Mouse (Mus musculus) midbrain, embryonic 16.5 days (tissue): ENCODE results near the gene Gm38392. TPM values are rescaled to one million over a fixed set of nuclear protein-coding genes. Genes with fewer than 3 reads are reported as not detected.

Experiments
- ATAC-seq: fragments of 200-750 bp; cut with Nextera tagmentation; 2 replicates; pipeline ENCODE4 v1.8.0; 2017; ENCODE audit warnings: moderate TSS enrichment
- H3K27ac ChIP-seq: fragments of 300-500 bp; sonication (generic); 2 replicates; pipeline ENCODE4 v1.5.1; 2014; ENCODE audit warnings: mild to moderate bottlenecking, low read length, mixed read lengths
- H3K27me3 ChIP-seq: fragments of 300-500 bp; sonication (generic); 2 replicates; pipeline ENCODE4 v1.6.1; 2014; ENCODE audit warnings: low read depth, low read length, mixed read lengths; ENCODE audit not compliant: control insufficient read depth, insufficient read depth
- H3K36me3 ChIP-seq: fragments of 300-500 bp; sonication (generic); 2 replicates; pipeline ENCODE4 v1.6.1; 2014; ENCODE audit warnings: mild to moderate bottlenecking, low read length, moderate library complexity, mixed read lengths; ENCODE audit not compliant: control insufficient read depth, insufficient read depth
- H3K4me1 ChIP-seq: fragments of 300-500 bp; sonication (generic); 2 replicates; pipeline ENCODE4 v1.6.1; 2014; ENCODE audit warnings: mild to moderate bottlenecking, low read length, mixed read lengths; ENCODE audit not compliant: control insufficient read depth, insufficient read depth
- H3K4me2 ChIP-seq: fragments of 300-500 bp; sonication (generic); 2 replicates; pipeline ENCODE4 v1.6.1; 2014; ENCODE audit warnings: mild to moderate bottlenecking, low read length, mixed read lengths
- H3K4me3 ChIP-seq: fragments of 300-500 bp; sonication (generic); 2 replicates; pipeline ENCODE4 v1.5.1; 2014; ENCODE audit warnings: low read depth, mild to moderate bottlenecking, low read length, moderate library complexity, mixed read lengths
- H3K9ac ChIP-seq: fragments of 300-500 bp; sonication (generic); 2 replicates; pipeline ENCODE4 v1.6.1; 2014; ENCODE audit warnings: low read depth, low read length, mixed read lengths
- H3K9me3 ChIP-seq: fragments of 300-500 bp; sonication (generic); replicated peaks from 2 replicates; pipeline ENCODE4 v1.6.1; 2014; ENCODE audit warnings: mild to moderate bottlenecking, low read length, mixed read lengths; ENCODE audit not compliant: control insufficient read depth, poor library complexity, severe bottlenecking
- WGBS: fragments of 180-500 bp; shearing (Covaris S2); extraction: QIAGEN DNeasy Blood & Tissue Kit; methylation state at CpG from one replicate; pipeline ENCODE4 v1.1.7; 2014; 5-methylcytosine and 5-hydroxymethylcytosine counted together
- polyA plus RNA-seq: library from polyadenylated mRNA; unstranded; fragments of >200 nt; fragmentation: Nextera tagmentation; extraction: Ambion mirVana; gene quantifications from 2 replicates; pipeline ENCODE4 v1.2.1, GENCODE M21; 2015

The Gm38392 gene
- polyA plus RNA-seq, 1 experiment from 2014 or later, result 0.16 TPM

DNA sequence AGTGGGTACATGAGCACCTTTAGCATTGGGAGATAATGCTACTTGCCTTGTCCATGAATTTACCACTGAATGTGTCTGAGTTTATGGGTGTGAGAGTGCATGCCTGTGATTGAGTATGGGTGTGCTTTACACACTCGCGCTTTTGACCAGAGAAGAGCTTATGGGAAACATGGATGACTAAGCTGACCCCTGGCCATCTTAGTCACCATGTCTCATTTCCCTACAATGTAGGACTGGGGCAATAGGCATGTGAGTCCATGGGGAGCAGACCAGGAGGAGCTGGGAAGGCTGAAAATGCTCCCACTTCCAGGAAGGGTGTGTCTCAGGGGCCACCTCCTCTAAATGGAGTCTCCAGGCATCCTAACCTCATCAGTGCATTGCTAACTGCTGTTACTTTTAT, 76.9 kb downstream of the Gm38392 start:
- no peaks in the 10 kb centered on the region for H3K9me3 ChIP-seq
- 21% methylated on average over 2 of the region's 2 CpGs for WGBS
- H3K36me3 ChIP-seq, result no peaks in the 10 kb centered on the region
- peak overlapping the region; percentile 94 for H3K27ac ChIP-seq
- peak overlapping the region; percentile 61 for H3K4me2 ChIP-seq
- peak overlapping the region; percentile 87 for H3K9ac ChIP-seq
- H3K4me1 ChIP-seq, result peaks cover 30% of the 10 kb centered on the region
- H3K27me3 ChIP-seq, result peaks cover 18% of the 10 kb centered on the region
- no peak for ATAC-seq
- peak overlapping the region; percentile 54 for H3K4me3 ChIP-seq

DNA sequence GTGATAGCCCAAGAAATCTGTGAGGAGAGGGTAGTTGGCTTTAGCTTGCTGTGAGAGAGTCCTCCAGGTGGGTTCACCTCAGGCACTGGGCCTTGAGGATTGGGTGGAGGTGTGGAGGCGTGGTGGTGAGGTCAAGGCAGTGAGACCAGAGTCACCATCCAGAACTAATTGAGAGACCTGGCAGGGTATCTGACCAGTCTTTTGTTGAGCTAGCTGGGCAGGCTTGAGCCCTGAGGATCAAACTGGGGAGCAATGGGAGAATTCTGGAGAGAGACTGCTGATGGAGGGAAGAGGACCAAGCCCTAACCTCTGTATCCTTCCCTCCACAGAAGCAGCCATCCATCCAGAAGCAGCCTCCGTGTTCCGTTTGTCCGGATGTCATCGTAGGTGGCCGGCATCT, 77.7 kb downstream of the Gm38392 start:
- Histone ChIP-seq H3K9me3 (no peaks in the 10 kb centered on the region), H3K4me3 (peak overlapping the region; percentile 54), H3K27me3 (peaks cover 18% of the 10 kb centered on the region), H3K36me3 (no peaks in the 10 kb centered on the region), H3K27ac (peak overlapping the region; percentile 94), H3K9ac (peak overlapping the region; percentile 87), H3K4me2 (peak overlapping the region; percentile 61), H3K4me1 (peaks cover 32% of the 10 kb centered on the region)
- no peak for ATAC-seq
- WGBS, result 1% methylated on average over 6 of the region's 6 CpGs

DNA sequence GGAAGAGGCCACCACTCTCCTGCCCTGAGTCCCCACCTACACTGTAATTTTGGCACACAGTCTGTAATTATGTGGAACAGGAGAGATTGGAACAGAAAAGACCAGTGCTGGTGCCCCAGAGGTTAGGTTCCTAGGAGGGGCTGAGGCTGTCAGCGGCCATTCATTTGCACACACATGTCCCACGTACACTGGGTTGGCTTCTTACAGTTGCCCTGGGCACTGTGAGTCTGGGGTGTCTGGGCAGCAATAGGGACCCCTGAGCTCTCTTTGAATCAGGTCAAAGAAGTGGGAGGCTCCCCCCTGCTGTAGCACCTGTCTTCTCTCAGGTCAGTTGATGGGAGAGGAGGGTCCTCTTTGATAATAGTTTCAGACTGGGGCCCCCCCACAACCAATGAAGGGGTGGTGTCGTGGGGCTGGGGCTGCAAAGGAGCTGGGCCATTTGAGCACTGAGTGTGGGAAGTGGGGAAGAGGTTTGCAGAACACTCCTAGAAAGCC, 78.7 kb downstream of the Gm38392 start:
- H3K27me3 ChIP-seq, result peaks cover 22% of the 10 kb centered on the region
- peak overlapping the region; percentile 61 for H3K4me2 ChIP-seq
- H3K36me3 ChIP-seq, result no peaks in the 10 kb centered on the region
- ATAC-seq, result no peak
- H3K4me1 ChIP-seq, result peaks cover 35% of the 10 kb centered on the region
- H3K27ac ChIP-seq, result peak overlapping the region; percentile 94
- peak overlapping the region; percentile 54 for H3K4me3 ChIP-seq
- H3K9ac ChIP-seq, result peak overlapping the region; percentile 87
- 0% methylated on average over 3 of the region's 3 CpGs for whole genome bisulfite sequencing
- H3K9me3 ChIP-seq, result no peaks in the 10 kb centered on the region

DNA sequence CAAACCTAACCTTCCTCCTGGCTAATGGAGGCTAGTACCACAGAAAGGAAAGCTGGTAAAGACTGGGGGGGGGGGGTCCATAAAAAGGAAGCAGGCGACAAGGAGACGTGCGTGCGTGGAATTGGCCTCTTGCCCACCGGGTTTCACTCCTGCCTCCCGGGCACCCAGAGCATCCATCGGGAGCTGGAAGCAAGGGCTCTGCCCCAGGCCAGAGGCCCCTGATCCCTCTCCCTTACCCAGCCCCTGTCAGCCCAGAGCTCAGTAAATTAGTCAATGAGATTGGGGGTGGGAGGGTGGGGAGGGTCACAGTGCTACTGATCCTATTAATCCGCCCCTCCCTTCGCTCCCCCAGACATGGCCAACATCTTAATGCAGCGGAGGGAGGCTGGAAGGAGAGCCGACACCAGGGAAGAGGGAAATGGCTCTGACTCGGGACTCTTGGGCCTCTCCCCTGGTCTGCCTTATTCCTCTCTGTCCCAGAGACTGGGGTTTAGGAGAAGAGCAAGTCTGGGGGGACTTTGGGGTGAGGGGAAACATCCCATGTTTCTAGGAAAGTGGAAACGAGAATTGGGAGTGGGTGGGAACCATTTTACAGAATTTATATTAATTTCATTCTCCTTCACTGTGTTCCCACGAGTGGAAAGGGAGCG, 79.4 kb downstream of the Gm38392 start:
- Histone ChIP-seq H3K4me3 (peak overlapping the region; percentile 54), H3K4me2 (peak overlapping the region; percentile 61), H3K4me1 (peaks cover 36% of the 10 kb centered on the region), H3K27ac (peak overlapping the region; percentile 94), H3K36me3 (no peaks in the 10 kb centered on the region), H3K9me3 (no peaks in the 10 kb centered on the region), H3K9ac (peak overlapping the region; percentile 87), H3K27me3 (peaks cover 19% of the 10 kb centered on the region)
- ATAC-seq, result peak; percentile 15; the same call in 1 of the 2 replicates
- 2% methylated on average over 12 of the region's 15 CpGs for WGBS

DNA sequence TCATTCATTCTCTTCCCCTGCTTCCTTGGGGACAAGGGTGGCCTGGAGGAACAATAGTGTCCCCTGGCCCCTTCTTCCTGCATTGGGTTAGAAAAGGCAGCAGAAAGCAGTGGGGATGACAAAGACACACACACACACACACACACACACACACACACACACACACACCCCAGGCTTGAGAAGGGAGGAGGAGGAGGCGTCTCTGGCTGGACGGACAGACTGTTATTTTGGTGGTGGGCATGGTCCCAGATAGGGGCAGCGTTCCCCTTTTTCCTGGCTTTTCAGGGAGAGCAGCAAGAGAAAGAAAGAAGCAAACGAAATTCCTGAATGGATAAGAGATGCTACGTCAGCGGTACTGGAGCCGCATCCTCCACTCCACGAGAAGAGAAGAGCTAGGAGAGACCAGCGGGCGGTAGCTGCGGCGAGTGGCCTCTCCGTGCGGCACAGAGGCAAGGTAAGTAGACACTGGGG, 80.1 kb downstream of the Gm38392 start:
- Histone ChIP-seq H3K4me1 (peaks cover 36% of the 10 kb centered on the region), H3K9me3 (no peaks in the 10 kb centered on the region), H3K4me3 (peak overlapping the region; percentile 54), H3K4me2 (peak overlapping the region; percentile 61), H3K36me3 (no peaks in the 10 kb centered on the region), H3K27me3 (peaks cover 13% of the 10 kb centered on the region), H3K9ac (peak overlapping the region; percentile 87), H3K27ac (peak overlapping the region; percentile 94)
- WGBS, result 0% methylated on average over 14 of the region's 14 CpGs
- peak; percentile 44 for ATAC-seq

DNA sequence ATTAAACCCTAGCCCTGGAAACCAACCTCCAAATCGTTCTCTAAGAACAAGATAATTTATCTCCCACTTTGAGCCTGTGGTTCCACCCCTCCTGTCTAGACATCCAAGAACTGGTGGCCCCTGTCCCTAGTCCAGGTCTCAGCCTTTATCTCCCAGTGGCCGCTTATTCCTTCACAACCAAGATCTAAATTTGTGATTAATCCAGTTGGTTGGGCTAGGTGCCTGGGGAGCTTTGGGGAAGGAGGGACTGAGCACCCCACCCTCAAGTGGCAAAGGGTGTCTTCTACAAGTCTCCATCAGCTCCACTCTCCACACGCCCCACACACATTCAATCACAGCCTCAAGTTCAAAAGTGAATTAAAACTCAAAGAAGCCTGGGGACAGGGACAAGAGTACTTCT, 80.5 kb downstream of the Gm38392 start:
- Histone ChIP-seq H3K9ac (peak overlapping the region; percentile 87), H3K4me2 (peak overlapping the region; percentile 61), H3K4me3 (peak overlapping the region; percentile 54), H3K9me3 (no peaks in the 10 kb centered on the region), H3K27ac (peak overlapping the region; percentile 94), H3K27me3 (peaks cover 12% of the 10 kb centered on the region), H3K4me1 (peaks cover 36% of the 10 kb centered on the region), H3K36me3 (no peaks in the 10 kb centered on the region)
- peak; percentile 28 for ATAC-seq
- 3% methylated on average over 3 of the region's 3 CpGs for WGBS

DNA sequence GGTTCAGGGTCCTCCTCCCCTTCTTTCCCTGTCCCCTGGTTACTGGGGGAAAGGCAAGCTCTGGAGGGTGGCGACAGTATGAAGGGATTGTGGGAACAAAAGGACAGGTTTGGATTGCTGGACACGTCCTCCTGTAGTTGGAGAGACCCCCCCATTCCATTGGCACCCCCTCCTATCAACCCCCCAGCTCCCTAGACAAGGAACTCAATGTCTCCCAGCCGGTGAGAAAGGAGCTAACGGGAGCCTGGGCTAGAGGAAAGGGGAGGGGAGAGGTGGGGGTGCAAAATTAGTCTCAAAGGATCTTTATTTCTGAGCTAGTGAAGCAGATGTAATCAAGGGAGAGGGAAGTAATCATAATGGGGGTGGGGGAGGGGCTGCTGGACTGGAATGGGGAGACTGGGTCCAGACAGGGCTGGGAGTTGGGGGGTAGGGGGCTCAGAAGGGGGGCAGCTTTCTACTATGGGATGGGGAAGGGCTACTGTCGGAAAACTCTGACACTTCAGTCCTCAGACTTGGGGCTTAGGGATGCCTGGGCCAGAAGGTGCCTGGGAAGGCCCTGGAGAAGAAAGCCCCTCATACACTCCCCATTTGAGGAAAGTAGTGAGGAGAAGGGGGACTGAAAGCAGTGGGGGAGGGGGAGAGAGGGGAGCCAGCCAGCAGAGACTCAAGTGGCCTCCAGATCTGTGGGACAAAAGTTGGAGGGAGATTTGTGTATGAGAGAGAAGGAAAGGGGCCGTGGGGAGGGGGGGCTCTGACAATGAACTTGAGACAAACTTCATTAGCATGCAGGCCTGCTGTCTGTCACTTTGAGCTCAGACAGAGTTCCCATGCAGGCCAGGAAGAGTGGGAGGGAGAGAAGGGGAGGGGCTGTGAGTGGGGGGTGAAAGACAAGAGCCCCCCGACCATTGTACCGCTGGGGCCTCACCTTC, 81.2 kb downstream of the Gm38392 start:
- peaks cover 32% of the 10 kb centered on the region for H3K4me1 ChIP-seq
- WGBS, result 4% methylated on average over 8 of the region's 8 CpGs
- peaks cover 11% of the 10 kb centered on the region for H3K27me3 ChIP-seq
- H3K4me3 ChIP-seq, result peak overlapping the region; percentile 54
- H3K9me3 ChIP-seq, result no peaks in the 10 kb centered on the region
- peak overlapping the region; percentile 61 for H3K4me2 ChIP-seq
- H3K27ac ChIP-seq, result peak overlapping the region; percentile 94
- no peaks in the 10 kb centered on the region for H3K36me3 ChIP-seq
- ATAC-seq, result peak; percentile 63
- H3K9ac ChIP-seq, result peak overlapping the region; percentile 87

DNA sequence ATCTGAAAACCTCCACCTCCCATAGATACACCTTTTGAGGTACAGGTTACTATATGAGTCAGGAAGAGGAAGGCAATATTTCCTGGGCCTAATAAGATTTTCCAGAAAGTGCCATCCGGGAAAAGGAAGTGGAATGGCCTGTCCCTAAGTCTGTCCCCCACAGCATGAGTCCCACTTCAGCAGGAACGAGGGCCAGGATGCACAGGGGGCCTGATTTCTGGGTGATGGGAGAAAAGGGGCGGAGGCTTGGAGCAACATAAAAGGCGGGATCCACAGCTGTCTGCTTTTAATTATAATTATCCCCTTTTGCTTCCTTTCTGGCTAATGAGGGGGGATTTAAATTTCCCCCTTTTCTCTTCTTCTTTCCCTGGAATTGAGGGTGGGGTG, 81.8 kb downstream of the Gm38392 start:
- Histone ChIP-seq H3K4me3 (no peak overlapping the region), H3K27ac (peak overlapping the region; percentile 94), H3K4me1 (peaks cover 32% of the 10 kb centered on the region), H3K9me3 (no peaks in the 10 kb centered on the region), H3K9ac (peak overlapping the region; percentile 28; the same call in 1 of the 2 replicates), H3K4me2 (no peak overlapping the region), H3K27me3 (peaks cover 4% of the 10 kb centered on the region), H3K36me3 (no peaks in the 10 kb centered on the region)
- 17% methylated on average over 4 of the region's 4 CpGs for WGBS
- 0 out of 2 replicates have a peak, but pooled peaks have one; percentile 2 for ATAC-seq
